10 mouse cellular contexts compared by ENCODE assay signal in the genomic region with DNA sequence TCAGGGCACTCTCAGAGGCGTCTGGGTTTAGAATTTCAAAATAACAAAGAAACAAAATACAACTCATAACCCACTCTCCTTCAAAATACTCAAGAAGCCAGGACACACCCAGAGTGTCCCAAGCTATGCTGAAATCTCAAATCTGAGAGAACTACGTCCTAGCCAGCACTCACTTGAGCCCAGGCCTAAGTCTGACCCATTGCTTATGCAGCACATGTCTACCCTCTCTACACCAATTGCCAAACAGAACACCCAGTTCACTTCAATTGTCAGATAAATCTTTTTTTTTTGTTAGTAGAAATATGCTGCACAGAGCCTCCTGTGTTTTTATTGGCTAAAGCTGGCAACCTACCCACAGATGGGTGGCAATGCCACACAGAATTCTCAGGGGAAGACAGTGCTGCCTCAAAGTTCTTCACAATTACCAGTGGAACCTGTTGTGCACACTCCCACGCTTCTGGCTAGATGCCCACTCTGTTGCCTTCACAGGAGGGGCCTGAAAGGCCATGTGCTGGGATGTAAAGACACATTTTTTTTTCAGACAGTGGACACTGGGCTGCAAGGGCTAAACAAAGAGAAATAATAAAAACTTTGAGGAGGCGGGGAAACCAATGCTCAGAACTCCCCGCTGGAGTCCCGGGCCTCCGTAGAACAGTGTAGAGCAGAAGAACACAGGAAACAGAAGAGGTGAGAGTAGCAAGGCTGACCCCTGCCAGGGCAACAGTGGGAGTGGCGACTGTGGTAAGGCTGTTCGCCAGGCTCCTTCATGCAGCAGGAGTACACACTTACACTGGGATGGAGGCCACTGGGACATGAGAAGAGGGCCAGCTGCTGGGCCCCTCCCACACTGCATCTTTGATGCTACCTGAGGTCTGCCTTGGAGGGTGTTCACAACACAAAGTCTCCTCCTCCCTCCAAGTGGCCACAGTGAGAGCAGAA.
DNase-seq lines count a peak whose midpoint lies in the region; ATAC-seq and TF ChIP-seq lines count a peak whose summit lies in the region.
"Had no signal": no experiment of that assay in that cellular context is flagged by ENCODE, and none has a peak within 500 bp of the region (broad histone marks: within the 10 kb centered on the region; RNA-seq: fewer than 3 reads in every experiment).

No protein-coding gene starts in this region.

- no peaks in the 10 kb centered on the region for H3K9me3 ChIP-seq in limb, embryonic 15.5 days
- no peaks in the 10 kb centered on the region for H3K9me3 ChIP-seq in forebrain, embryonic 11.5 days (ENCODE audit: control insufficient read depth, low read length)
- H3K9me3 ChIP-seq: midbrain, embryonic 10.5 days had no signal

- no peaks in the 10 kb centered on the region for H3K4me1 ChIP-seq in kidney, adult 2 months (ENCODE audit: control insufficient read depth, insufficient read depth, low read length)
- H3K4me1 ChIP-seq in limb, embryonic 15.5 days = 0 out of 2 replicates have a peak, but pooled peaks cover 2% of the 10 kb centered on the region
- H3K4me1 ChIP-seq in forebrain, embryonic 11.5 days (replicated peaks; ENCODE audit: control insufficient read depth, insufficient read depth, low read length) = no peaks in the 10 kb centered on the region

- no peak overlapping the region for H3K9ac ChIP-seq in limb, embryonic 15.5 days
- no peak overlapping the region for H3K9ac ChIP-seq in forebrain, embryonic 11.5 days (ENCODE audit: low read length)

- WGBS in kidney, adult 2 months = 74% methylated on average over 9 of the region's 9 CpGs
- whole genome bisulfite sequencing in limb, embryonic 15.5 days = 79% methylated on average over 9 of the region's 9 CpGs
- 81% methylated on average over 9 of the region's 9 CpGs for WGBS in forebrain, embryonic 11.5 days

- no peak overlapping the region for H3K4me3 ChIP-seq in kidney, adult 2 months (ENCODE audit: insufficient read depth, low read depth, low read length)
- no peak overlapping the region for H3K4me3 ChIP-seq in limb, embryonic 15.5 days
- H3K4me3 ChIP-seq in forebrain, embryonic 11.5 days (ENCODE audit: low read depth, low read length) = no peak overlapping the region
- H3K4me3 ChIP-seq: midbrain, embryonic 10.5 days had no signal

- ATAC-seq in limb, embryonic 15.5 days (ENCODE audit: insufficient number of reproducible peaks, low FRiP score, low TSS enrichment, low read depth) = 0 out of 2 replicates have a peak, but pooled peaks have one; percentile 44
- ATAC-seq in forebrain, embryonic 11.5 days (replicated peaks; ENCODE audit: low FRiP score) = no peak

- peak; percentile 13 for DNase-seq in adrenal gland, postnatal 10 days
- no peak for DNase-seq in adrenal gland, postnatal 4 days (ENCODE audit: low spot score in 2 of 2)
- DNase-seq in kidney, postnatal 10 days = peak; percentile 26
- DNase-seq in kidney, adult 2 months = no peak
- peak; percentile 33 to 55 for DNase-seq in cerebellum, postnatal 25 days
- no peak for DNase-seq in spleen, postnatal 14 days (ENCODE audit: low spot score in 2 of 2)
- no peak for DNase-seq in forebrain, embryonic 11.5 days (ENCODE audit: low spot score)
- DNase-seq: thymus, postnatal 25 days had no signal

- no peak overlapping the region for H3K4me2 ChIP-seq in limb, embryonic 15.5 days
- no peak overlapping the region for H3K4me2 ChIP-seq in forebrain, embryonic 11.5 days (ENCODE audit: low read depth, low read length, severe bottlenecking)

- no peak for TF ChIP-seq POLR2A in kidney, adult 2 months (IDR thresholded peaks at IDR 0.05; ENCODE audit: low read depth, low read length)

- no peak overlapping the region for H3K27ac ChIP-seq in kidney, adult 2 months (ENCODE audit: insufficient read depth, low read depth, low read length)
- no peak overlapping the region for H3K27ac ChIP-seq in limb, embryonic 15.5 days
- H3K27ac ChIP-seq in forebrain, embryonic 11.5 days (ENCODE audit: low read depth, low read length) = no peak overlapping the region
- H3K27ac ChIP-seq: midbrain, embryonic 10.5 days had no signal

- no peaks in the 10 kb centered on the region for H3K27me3 ChIP-seq in kidney, adult 2 months (replicated peaks; ENCODE audit: control insufficient read depth, insufficient read depth, low read length)
- H3K27me3 ChIP-seq in limb, embryonic 15.5 days = no peaks in the 10 kb centered on the region
- H3K27me3 ChIP-seq in forebrain, embryonic 11.5 days (ENCODE audit: control insufficient read depth, insufficient read depth, low read length) = no peaks in the 10 kb centered on the region

- TF ChIP-seq CTCF in kidney, adult 2 months (conservative IDR thresholded peaks at IDR 0.05; ENCODE audit: insufficient read depth, insufficient read length, low read depth, low read length) = no peak

- no peaks in the 10 kb centered on the region for H3K36me3 ChIP-seq in kidney, adult 2 months (ENCODE audit: control insufficient read depth, insufficient read depth, low read length)
- H3K36me3 ChIP-seq in limb, embryonic 15.5 days = no peaks in the 10 kb centered on the region
- H3K36me3 ChIP-seq in forebrain, embryonic 11.5 days (ENCODE audit: control insufficient read depth, insufficient read depth, low read length) = no peaks in the 10 kb centered on the region
- H3K36me3 ChIP-seq: midbrain, embryonic 10.5 days had no signal

Comparison
In these comparisons a context has a peak if more than half of its experiments do, and no peak if none do; other contexts are left out.
1. DNase-seq: peak in adrenal gland, postnatal 10 days (single experiment), kidney, postnatal 10 days (single experiment) and cerebellum, postnatal 25 days (2 of 2); none in adrenal gland, postnatal 4 days (0 of 2), kidney, adult 2 months (single experiment), spleen, postnatal 14 days (0 of 2) and forebrain, embryonic 11.5 days (single experiment).